Mouse (Mus musculus): ENCODE measurements around the gene Prg2. TPM values are rescaled to one million over a fixed set of nuclear protein-coding genes. Genes with fewer than 3 reads are reported as not detected.

The Prg2 gene
- polyA plus RNA-seq, 1 experiment from 2014 or later, result not detected

DNA sequence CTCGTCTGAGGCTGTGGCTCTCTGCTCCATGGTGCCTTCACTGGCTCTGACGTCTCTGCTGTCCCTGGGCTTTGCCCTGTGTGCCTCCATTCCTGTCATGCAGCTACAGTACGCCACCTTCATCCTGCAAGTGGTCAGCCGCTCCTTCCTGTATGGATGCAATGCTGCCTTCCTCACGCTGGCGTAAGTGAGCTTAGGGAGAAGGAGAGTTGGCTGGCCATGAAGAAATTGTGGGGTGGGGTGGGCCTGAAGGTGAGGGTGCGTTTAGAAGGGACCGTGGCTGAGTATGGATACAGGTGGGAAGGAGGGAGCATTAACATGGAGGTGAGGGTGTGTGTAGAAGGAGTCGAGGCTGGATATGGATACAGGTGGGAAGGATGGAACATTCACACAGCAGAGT, 24.8 kb upstream of the Prg2 start:
- no peaks in the 10 kb centered on the region for H3K4me1 ChIP-seq (replicated peaks; ENCODE audit: control insufficient read depth, insufficient read depth, low read length)
- peaks cover 69% of the 10 kb centered on the region for H3K36me3 ChIP-seq (ENCODE audit: control insufficient read depth, insufficient read depth, low read length)
- no peak overlapping the region for H3K4me3 ChIP-seq (ENCODE audit: low read depth, low read length)
- H3K9me3 ChIP-seq (ENCODE audit: control insufficient read depth, low read length), result no peaks in the 10 kb centered on the region
- no peak overlapping the region for H3K4me2 ChIP-seq (ENCODE audit: low read length)
- ATAC-seq (replicated peaks; ENCODE audit: low FRiP score, low TSS enrichment, low read depth) (no peak), DNase-seq (ENCODE audit: low spot score) (peak; percentile 31)
- whole genome bisulfite sequencing, result 89% methylated on average over 9 of the region's 9 CpGs
- no peak overlapping the region for H3K9ac ChIP-seq (ENCODE audit: low read length)
- no peaks in the 10 kb centered on the region for H3K27me3 ChIP-seq (replicated peaks; ENCODE audit: control insufficient read depth, insufficient read depth, low read length)
- no peak overlapping the region for H3K27ac ChIP-seq (ENCODE audit: low read depth)

DNA sequence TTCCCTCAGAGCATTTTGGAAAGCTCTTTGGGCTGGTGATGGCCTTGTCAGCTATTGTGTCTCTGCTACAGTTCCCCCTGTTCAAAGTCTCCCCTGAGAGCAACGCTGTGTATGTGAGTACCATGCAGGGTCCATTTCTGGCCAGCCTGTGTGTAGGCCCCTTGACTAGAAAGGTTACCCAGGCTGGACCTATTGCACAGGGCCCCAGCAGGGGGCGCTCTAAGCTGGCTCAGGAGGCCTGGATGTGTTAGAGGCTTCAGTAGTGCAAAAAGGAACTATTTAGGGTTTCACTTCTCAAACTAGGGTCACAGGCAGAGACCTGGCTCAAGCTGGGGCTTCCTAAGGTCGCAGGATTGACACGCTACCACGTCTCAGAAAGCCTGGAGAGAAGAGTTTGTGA, 24.0 kb upstream of the Prg2 start:
- H3K9ac ChIP-seq (ENCODE audit: low read length), result no peak overlapping the region
- no peaks in the 10 kb centered on the region for H3K4me1 ChIP-seq (replicated peaks; ENCODE audit: control insufficient read depth, insufficient read depth, low read length)
- H3K4me3 ChIP-seq (ENCODE audit: low read depth, low read length), result no peak overlapping the region
- peaks cover 61% of the 10 kb centered on the region for H3K36me3 ChIP-seq (ENCODE audit: control insufficient read depth, insufficient read depth, low read length)
- ATAC-seq (replicated peaks; ENCODE audit: low FRiP score, low TSS enrichment, low read depth), result peak; percentile 74
- H3K9me3 ChIP-seq (ENCODE audit: control insufficient read depth, low read length), result no peaks in the 10 kb centered on the region
- DNase-seq (ENCODE audit: low spot score), result peak; percentile 67
- no peak overlapping the region for H3K4me2 ChIP-seq (ENCODE audit: low read length)
- H3K27ac ChIP-seq (ENCODE audit: low read depth), result no peak overlapping the region
- WGBS, result 59% methylated on average over 5 of the region's 5 CpGs
- H3K27me3 ChIP-seq (replicated peaks; ENCODE audit: control insufficient read depth, insufficient read depth, low read length), result no peaks in the 10 kb centered on the region

DNA sequence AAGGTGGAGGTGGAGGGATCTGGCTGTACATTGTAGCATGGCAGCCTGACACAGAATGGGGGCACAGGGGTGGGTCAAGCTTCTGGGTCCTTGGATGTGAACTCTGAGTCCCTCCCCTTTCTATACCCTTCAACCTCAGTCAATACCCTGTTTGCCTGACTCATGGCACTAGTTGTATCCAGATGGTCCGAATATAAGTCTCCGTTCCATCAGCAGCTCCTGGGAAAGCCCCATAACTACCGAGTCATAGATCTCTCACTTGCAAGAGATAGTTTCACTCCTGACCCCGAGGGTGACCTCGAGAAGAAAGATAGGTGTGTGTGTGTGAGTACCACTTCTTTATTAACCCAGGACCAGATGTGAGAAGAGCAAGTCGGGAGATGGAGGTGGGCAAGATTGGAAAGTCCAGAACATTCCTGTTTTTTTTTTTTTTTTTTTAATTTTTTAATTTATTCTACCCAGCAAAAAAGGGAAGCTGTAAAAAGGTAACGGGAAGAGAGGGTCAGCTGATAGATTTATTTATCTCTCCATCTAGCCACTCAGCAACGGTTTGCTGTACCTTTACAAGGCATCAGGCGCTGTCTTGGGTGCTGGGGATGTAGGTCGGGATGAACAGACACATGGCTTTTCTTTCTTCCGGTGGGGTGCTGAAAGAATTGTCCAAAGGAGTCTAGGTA, 21.5 kb upstream of the Prg2 start:
- DNase-seq (ENCODE audit: low spot score), result peak; percentile 38
- 89% methylated on average over 11 of the region's 11 CpGs for WGBS

DNA sequence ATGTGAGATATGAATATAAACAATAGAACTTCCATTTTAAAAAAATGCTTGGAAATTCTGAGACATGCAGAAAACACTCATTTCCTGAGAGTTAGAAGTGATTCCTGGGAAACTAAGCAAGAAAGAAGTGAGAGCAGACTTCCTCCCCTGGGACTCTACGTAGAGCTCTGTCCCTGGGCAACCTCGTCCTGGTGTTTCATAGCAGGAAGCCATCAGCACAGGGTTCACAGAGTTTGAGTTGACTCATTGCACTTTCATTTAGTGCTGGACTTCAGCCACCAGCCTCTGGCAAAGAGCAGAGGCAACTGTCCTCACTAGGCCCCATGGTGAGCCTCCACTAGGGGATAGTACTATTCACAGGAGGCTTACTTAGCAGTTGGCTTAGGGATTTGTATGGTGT, 19.0 kb upstream of the Prg2 start:
- ATAC-seq (replicated peaks; ENCODE audit: low FRiP score, low TSS enrichment, low read depth), result no peak
- WGBS, result 69% methylated on average over 2 of the region's 2 CpGs

More for the DNA sequence above, 21.5 kb upstream of the Prg2 start:
- H3K9ac ChIP-seq (ENCODE audit: low read length), result no peak overlapping the region
- peaks cover 43% of the 10 kb centered on the region for H3K36me3 ChIP-seq (ENCODE audit: control insufficient read depth, insufficient read depth, low read length)
- H3K9me3 ChIP-seq (ENCODE audit: control insufficient read depth, low read length), result no peaks in the 10 kb centered on the region
- no peak overlapping the region for H3K27ac ChIP-seq (ENCODE audit: low read depth)
- no peaks in the 10 kb centered on the region for H3K4me1 ChIP-seq (replicated peaks; ENCODE audit: control insufficient read depth, insufficient read depth, low read length)
- ATAC-seq (replicated peaks; ENCODE audit: low FRiP score, low TSS enrichment, low read depth), result no peak
- H3K4me2 ChIP-seq (ENCODE audit: low read length), result no peak overlapping the region
- no peaks in the 10 kb centered on the region for H3K27me3 ChIP-seq (replicated peaks; ENCODE audit: control insufficient read depth, insufficient read depth, low read length)
- no peak overlapping the region for H3K4me3 ChIP-seq (ENCODE audit: low read depth, low read length)

DNA sequence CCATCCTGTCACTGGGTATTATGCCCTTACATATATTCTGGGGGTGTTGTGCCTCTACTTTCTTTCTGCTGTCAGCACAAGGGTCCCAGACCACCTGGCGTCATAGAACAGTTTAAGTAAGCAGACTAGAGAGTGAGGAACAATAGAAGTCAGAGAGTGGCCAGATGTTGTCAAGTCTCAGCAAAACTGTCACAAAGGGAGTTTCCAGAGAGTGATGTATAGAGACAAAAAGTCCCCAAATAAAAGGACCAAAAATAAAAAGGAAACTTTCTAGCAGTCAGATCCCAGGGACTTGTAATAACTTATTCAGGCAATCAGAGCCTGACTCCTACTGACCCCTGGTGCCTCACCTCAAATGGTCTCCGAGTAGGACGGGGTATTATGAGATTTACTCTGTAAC, 18.4 kb upstream of the Prg2 start:
- Histone ChIP-seq H3K4me2 (ENCODE audit: low read length) (no peak overlapping the region), H3K9ac (ENCODE audit: low read length) (no peak overlapping the region), H3K27me3 (replicated peaks; ENCODE audit: control insufficient read depth, insufficient read depth, low read length) (no peaks in the 10 kb centered on the region), H3K4me3 (ENCODE audit: low read depth, low read length) (no peak overlapping the region), H3K9me3 (ENCODE audit: control insufficient read depth, low read length) (no peaks in the 10 kb centered on the region), H3K36me3 (ENCODE audit: control insufficient read depth, insufficient read depth, low read length) (peaks cover 17% of the 10 kb centered on the region), H3K27ac (ENCODE audit: low read depth) (no peak overlapping the region), H3K4me1 (replicated peaks; ENCODE audit: control insufficient read depth, insufficient read depth, low read length) (no peaks in the 10 kb centered on the region)
- DNase-seq (ENCODE audit: low spot score) (peak; percentile 10), ATAC-seq (replicated peaks; ENCODE audit: low FRiP score, low TSS enrichment, low read depth) (no peak)
- 76% methylated on average over 3 of the region's 3 CpGs for WGBS

More for the DNA sequence above, 19.0 kb upstream of the Prg2 start:
- Histone ChIP-seq H3K36me3 (ENCODE audit: control insufficient read depth, insufficient read depth, low read length) (peaks cover 23% of the 10 kb centered on the region), H3K4me3 (ENCODE audit: low read depth, low read length) (no peak overlapping the region), H3K4me2 (ENCODE audit: low read length) (no peak overlapping the region), H3K27ac (ENCODE audit: low read depth) (no peak overlapping the region), H3K27me3 (replicated peaks; ENCODE audit: control insufficient read depth, insufficient read depth, low read length) (no peaks in the 10 kb centered on the region), H3K9me3 (ENCODE audit: control insufficient read depth, low read length) (no peaks in the 10 kb centered on the region), H3K9ac (ENCODE audit: low read length) (no peak overlapping the region), H3K4me1 (replicated peaks; ENCODE audit: control insufficient read depth, insufficient read depth, low read length) (no peaks in the 10 kb centered on the region)
- DNase-seq (ENCODE audit: low spot score), result peak; percentile 38

DNA sequence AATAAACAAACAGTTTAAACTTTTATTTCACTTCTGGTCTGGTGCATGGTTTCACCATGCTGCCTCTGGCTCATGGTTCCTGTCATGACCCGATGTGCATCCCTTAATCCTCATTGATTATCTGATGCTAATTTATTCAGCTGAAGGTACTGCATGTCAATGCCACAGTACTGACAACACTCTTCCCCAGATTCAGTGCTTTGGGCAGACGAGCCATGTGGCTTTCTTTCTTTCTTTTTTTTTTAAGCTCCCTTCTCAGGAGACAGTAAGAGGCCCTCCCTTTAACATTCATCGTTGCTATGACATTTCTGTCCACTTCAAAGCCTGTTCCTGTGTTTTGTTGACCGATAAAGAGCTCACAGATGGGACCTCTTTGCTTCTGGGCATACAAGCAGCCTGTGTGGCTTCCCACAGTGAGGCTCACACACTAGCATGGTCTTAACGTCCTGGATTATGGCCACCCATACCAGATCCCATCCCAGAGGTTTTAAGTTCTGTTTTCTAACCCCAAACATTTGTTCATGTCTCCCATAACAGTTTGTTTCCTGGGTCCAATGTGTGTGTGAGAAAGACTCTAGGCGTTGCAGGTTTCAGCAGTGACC, 17.3 kb upstream of the Prg2 start:
- H3K4me1 ChIP-seq (replicated peaks; ENCODE audit: control insufficient read depth, insufficient read depth, low read length), result no peaks in the 10 kb centered on the region
- no peak overlapping the region for H3K4me3 ChIP-seq (ENCODE audit: low read depth, low read length)
- H3K4me2 ChIP-seq (ENCODE audit: low read length), result no peak overlapping the region
- H3K9ac ChIP-seq (ENCODE audit: low read length), result no peak overlapping the region
- no peak overlapping the region for H3K27ac ChIP-seq (ENCODE audit: low read depth)
- peak; percentile 24 for DNase-seq (ENCODE audit: low spot score)
- peaks cover 7% of the 10 kb centered on the region for H3K36me3 ChIP-seq (ENCODE audit: control insufficient read depth, insufficient read depth, low read length)
- 40% methylated on average over 6 of the region's 6 CpGs for WGBS
- no peak for ATAC-seq (replicated peaks; ENCODE audit: low FRiP score, low TSS enrichment, low read depth)
- no peaks in the 10 kb centered on the region for H3K27me3 ChIP-seq (replicated peaks; ENCODE audit: control insufficient read depth, insufficient read depth, low read length)
- H3K9me3 ChIP-seq (ENCODE audit: control insufficient read depth, low read length), result no peaks in the 10 kb centered on the region

DNA sequence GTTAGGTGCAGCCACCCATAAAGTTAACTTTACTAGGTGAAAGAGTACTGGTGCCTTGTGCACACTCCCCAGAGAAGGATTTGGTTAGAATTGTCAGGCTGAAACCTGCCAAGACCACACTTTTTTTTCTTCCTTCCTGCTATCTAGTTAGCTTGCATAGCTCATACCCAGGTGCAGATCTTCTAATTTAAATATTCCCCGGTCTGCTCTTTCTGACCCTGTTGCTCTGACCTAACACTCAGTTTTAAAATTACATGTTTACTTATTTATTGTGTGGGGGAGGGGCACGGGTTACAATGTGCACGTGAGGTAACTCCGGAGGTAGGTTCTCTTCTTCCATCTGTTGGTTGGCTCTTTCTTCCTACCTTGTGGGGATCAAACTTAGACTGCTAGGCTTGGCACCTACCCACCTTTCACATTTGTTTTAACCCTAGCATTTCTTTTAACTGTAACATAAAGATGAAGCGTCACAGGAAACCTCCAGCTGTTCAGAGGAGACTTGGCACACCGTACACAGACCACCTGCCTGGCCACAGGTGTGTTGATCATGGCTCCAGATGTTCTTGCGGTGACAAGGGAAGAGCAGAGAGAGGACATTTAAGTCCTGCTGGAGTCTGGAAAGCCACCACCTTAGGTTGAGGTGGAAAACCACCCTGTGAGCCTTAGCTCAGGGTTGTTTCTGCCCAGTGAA, 16.0 kb upstream of the Prg2 start:
- H3K9ac ChIP-seq (ENCODE audit: low read length), result no peak overlapping the region
- ATAC-seq (replicated peaks; ENCODE audit: low FRiP score, low TSS enrichment, low read depth) (no peak), DNase-seq (ENCODE audit: low spot score) (peak; percentile 32)
- no peak overlapping the region for H3K4me2 ChIP-seq (ENCODE audit: low read length)
- H3K27ac ChIP-seq (ENCODE audit: low read depth), result no peak overlapping the region
- H3K9me3 ChIP-seq (ENCODE audit: control insufficient read depth, low read length), result no peaks in the 10 kb centered on the region
- H3K4me3 ChIP-seq (ENCODE audit: low read depth, low read length), result no peak overlapping the region
- H3K4me1 ChIP-seq (replicated peaks; ENCODE audit: control insufficient read depth, insufficient read depth, low read length), result no peaks in the 10 kb centered on the region
- H3K27me3 ChIP-seq (replicated peaks; ENCODE audit: control insufficient read depth, insufficient read depth, low read length), result no peaks in the 10 kb centered on the region
- WGBS, result 93% methylated on average over 7 of the region's 7 CpGs
- no peaks in the 10 kb centered on the region for H3K36me3 ChIP-seq (ENCODE audit: control insufficient read depth, insufficient read depth, low read length)

DNA sequence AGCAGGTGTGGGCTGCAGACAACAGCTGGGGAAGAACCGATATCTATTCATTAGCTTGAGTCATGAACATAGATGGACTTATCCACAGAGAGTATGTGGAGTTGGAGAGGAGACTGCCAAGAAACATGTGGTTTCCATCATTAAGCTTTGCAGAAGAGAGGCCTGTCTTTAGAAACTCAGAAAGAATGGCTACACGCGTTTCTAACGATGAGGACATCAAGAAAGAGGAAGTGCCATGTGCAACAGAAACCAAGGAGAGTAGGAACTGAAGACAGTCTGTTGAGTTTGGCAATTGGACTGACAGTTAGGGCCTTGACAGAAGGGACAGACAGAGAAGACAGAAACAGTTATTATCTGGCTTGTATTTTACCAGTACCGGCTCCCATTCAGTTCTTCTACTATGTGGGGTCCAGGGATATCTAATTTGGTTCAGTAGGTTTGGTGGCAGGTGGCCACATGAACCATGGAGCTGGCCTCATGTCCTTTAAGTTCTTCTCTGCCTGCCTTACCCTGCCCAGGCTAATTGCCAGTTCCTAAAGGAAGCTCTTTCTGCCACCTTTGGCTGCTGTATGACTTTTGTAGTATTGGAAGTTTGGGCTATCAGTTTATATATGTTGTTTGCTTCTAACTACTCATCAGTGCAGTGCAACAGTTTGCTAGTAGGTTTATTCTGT, 12.8 kb upstream of the Prg2 start:
- Histone ChIP-seq H3K27ac (ENCODE audit: low read depth) (no peak overlapping the region), H3K4me3 (ENCODE audit: low read depth, low read length) (no peak overlapping the region), H3K4me1 (replicated peaks; ENCODE audit: control insufficient read depth, insufficient read depth, low read length) (no peaks in the 10 kb centered on the region), H3K9me3 (ENCODE audit: control insufficient read depth, low read length) (no peaks in the 10 kb centered on the region), H3K4me2 (ENCODE audit: low read length) (no peak overlapping the region), H3K9ac (ENCODE audit: low read length) (no peak overlapping the region), H3K36me3 (ENCODE audit: control insufficient read depth, insufficient read depth, low read length) (no peaks in the 10 kb centered on the region), H3K27me3 (replicated peaks; ENCODE audit: control insufficient read depth, insufficient read depth, low read length) (no peaks in the 10 kb centered on the region)
- WGBS, result 90% methylated on average over 5 of the region's 5 CpGs
- peak; percentile 38 for DNase-seq (ENCODE audit: low spot score)
- no peak for ATAC-seq (replicated peaks; ENCODE audit: low FRiP score, low TSS enrichment, low read depth)

Data from intestine, embryonic 14.5 days (tissue).